Mouse (Mus musculus) right cerebral cortex, adult 2 months (tissue): ENCODE measurements around the gene Nlrp6.
"Not testable (repeated sequence)": the region's sequence is repeated elsewhere in the genome, so short reads cannot be mapped to it uniquely, and the experiment has no call there.

Experiments used
- DNase-seq, 2 experiments: peaks; one replicate each; pipeline ENCODE4 v3.0.0; 2021 to 2022; ENCODE audit warnings: low spot score in 2 of 2

Gene Nlrp6

GRCm38 (mm10) chr7:140973396-140974165 is 52.9 kb downstream of the Nlrp6 start:
- DNase-seq: no peak

- DNase-seq: no peak
Observed at GRCm38 (mm10) chr7:140974940-140975339, 54.2 kb downstream of the Nlrp6 start.

- DNase-seq: no peak
Observed at GRCm38 (mm10) chr7:140975465-140975864, 54.8 kb downstream of the Nlrp6 start.

- not testable (repeated sequence) for DNase-seq
Observed at GRCm38 (mm10) chr7:140976720-140977119, 56.0 kb downstream of the Nlrp6 start.
